Mouse (Mus musculus): ENCODE data around the gene Vapb.

Vapb gene

GRCm38 (mm10) chr2:173739107-173739506 is 1.8 kb downstream of the Vapb start:
- DNase-seq: no peak

GRCm38 (mm10) chr2:173742090-173742489 is 4.8 kb downstream of the Vapb start:
- no peak for DNase-seq

- DNase-seq: no peak
Measured at GRCm38 (mm10) chr2:173742744-173743143, 5.4 kb downstream of the Vapb start.

DNA sequence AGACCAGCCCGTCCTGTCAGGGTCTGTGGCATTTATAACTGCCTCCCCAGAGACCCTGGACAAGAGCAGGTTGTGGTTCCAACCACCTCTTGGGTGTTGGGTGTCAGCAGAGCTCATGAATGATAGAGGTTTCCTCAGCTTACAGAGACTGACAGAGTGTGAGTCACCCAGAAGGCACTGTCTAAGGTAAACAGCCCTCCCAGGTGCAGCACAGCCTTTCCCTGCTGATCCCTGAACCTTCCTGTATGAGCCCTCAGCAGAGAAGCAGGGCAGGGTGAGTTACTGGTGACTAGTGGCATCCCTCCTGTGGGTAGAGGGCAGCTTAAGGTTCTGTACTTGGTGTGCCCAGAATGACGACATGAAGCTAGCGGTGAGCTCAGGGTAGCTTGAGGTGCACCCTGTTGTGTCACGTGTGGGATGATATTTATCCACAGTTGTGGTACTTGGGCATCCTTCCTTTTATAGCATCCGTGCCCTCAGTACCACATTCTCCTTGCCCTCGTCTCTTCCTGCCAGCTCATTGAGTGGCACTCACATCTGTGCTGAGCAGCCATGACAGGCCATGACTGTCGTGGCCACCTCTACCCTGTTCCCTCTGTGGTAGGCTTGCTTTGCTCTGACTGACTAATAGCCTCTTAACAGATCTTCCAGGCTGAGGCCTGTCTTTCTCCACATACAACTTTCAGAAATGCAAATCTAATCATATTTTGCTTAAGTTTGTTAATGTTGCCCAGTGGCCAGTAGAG is 6.9 kb downstream of the Vapb start:
- no peak for DNase-seq

- DNase-seq: peak in 1 of 2 experiments; percentile 54
Measured at GRCm38 (mm10) chr2:173748961-173749659, 11.8 kb downstream of the Vapb start.

- DNase-seq: no peak
Measured at GRCm38 (mm10) chr2:173755433-173756144, 18.3 kb downstream of the Vapb start.

DNA sequence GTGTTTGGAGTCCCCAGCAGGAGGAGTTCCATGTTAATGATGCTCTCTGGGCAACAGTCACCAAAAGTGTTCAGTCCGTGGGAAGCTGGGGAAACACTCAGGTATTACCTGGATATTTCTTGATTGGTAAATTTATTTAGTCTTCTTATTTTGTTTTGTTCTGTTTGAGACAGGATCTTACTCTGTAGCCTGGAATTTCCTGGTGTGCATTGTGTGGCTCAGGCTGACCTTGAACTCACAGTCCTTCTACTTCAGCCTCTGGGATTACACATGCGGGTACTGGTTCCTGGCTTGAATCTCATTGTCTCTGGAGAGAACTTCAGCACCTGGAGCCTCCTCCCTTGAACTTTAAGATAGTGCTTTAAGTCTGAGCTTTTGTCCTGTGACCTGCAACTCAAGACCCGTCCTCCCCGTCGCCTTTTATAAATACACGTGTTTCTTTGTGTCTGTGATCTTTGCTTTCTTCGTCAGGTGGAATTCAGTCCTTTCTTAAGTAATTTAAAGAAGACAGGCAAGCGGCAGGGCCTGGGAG is 20.4 kb downstream of the Vapb start:
- no peak for DNase-seq

GRCm38 (mm10) chr2:173760607-173761006 is 23.3 kb downstream of the Vapb start:
- DNase-seq: no peak

- no peak for DNase-seq
Measured at GRCm38 (mm10) chr2:173764629-173765028, 27.3 kb downstream of the Vapb start.

- DNase-seq: no peak
Measured at GRCm38 (mm10) chr2:173767959-173768595, 30.8 kb downstream of the Vapb start.

- no peak for DNase-seq
Measured at GRCm38 (mm10) chr2:173769183-173769582, 31.9 kb downstream of the Vapb start.

- DNase-seq: no peak
Measured at GRCm38 (mm10) chr2:173770620-173771019, 33.3 kb downstream of the Vapb start.

- peak in 1 of 2 experiments; percentile 25 for DNase-seq
Measured at GRCm38 (mm10) chr2:173771706-173772105, 34.4 kb downstream of the Vapb start.

DNA sequence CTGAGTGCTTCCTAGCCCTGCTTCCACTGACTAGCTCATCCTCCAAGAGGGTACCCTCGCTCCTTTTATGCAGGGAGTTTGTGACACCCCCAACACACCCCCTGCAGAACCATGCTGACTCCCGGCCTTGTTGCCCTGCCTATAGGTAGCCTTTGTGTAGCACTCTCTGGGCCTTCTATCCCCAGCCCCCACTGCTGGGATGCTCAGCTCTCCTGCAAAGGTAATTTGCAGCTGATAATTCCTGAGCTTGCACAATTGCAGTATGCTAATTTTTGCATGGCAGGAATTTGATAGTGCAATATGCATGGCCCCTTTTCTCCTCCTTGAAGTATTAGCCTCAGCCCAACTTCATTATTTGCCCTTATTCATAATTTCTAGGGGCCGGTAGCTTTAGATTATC is 38.2 kb downstream of the Vapb start:
- DNase-seq: no peak

- DNase-seq: no peak
Measured at GRCm38 (mm10) chr2:173776108-173776507, 38.8 kb downstream of the Vapb start.

GRCm38 (mm10) chr2:173780931-173781330 is 43.6 kb downstream of the Vapb start:
- DNase-seq: no peak

GRCm38 (mm10) chr2:173784366-173784765 is 47.1 kb downstream of the Vapb start:
- DNase-seq: no peak

GRCm38 (mm10) chr2:173784884-173785283 is 47.6 kb downstream of the Vapb start:
- DNase-seq: no peak

- peak; percentile 27 to 48 for DNase-seq
Measured at GRCm38 (mm10) chr2:173789945-173790804, 52.9 kb downstream of the Vapb start.

DNA sequence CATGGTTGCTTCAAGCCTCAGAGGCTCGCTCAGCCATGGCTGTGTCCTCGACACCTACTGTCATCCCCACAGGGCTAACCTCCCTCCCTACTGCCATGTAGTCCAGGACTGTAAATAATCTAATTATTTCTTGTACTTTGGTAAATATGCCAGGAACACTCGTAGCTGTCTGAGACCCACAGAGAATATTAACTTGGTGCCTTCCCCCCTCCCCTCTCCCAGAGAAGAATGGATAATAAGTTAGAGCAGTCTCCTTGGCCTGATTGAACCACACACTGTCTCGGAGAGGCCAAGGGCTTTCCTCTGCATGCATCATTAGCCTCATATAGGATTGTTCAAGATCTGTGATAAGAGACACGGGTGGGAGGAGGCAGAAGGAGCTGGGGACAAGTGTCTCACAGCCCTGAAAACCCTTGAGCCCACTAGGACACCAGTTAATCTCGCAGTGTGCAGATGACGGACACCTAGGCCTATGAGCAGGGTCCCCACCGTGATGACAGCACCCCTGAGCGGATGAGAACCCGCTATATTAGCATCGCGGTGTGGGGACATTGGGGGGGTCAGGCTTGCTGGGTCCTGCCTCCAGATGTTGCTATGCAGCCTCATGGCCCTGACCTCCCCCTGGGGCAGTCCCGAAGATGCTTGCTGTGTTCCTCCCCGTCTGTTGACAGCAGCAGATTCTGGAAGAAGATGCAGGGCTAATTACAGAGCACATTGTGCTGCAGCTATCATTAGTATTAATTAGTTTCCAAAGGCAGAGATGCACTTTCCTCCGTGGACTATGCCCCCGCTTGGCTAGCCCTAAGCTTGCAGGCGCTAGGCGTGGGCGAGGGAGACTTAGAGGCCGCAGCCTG is 54.8 kb downstream of the Vapb start:
- DNase-seq: no peak

DNA sequence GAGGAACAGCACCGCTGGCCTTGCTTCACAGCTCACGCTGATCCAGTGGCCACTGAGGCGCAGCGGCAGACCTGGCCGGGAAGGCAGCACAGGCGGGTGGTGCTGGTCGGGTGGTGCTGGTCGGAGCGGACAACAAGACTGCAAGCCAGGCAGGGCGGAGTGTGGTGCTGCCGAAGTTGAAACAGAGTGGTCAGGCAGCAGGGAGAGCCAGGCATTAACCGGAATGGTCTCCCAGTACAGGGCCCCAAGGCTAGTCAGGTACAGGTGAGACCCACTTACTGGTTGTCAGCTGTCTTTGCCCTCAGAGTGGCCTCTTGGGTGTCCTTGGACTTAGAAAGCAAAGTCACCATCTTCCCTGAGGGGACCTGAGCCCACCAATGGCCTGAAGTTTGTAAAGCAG is 56.7 kb downstream of the Vapb start:
- DNase-seq: no peak

All from cerebellum, postnatal 25 days (tissue).